Mouse (Mus musculus): Measurements from ENCODE around the gene Sst. TPM values are rescaled to one million over a fixed set of nuclear protein-coding genes. Genes with fewer than 3 reads are reported as not detected.
"Not testable (repeated sequence)": the region's sequence is repeated elsewhere in the genome, so short reads cannot be mapped to it uniquely, and the experiment has no call there.

Gene Sst
- polyA plus RNA-seq, 1 experiment, result not detected

DNA sequence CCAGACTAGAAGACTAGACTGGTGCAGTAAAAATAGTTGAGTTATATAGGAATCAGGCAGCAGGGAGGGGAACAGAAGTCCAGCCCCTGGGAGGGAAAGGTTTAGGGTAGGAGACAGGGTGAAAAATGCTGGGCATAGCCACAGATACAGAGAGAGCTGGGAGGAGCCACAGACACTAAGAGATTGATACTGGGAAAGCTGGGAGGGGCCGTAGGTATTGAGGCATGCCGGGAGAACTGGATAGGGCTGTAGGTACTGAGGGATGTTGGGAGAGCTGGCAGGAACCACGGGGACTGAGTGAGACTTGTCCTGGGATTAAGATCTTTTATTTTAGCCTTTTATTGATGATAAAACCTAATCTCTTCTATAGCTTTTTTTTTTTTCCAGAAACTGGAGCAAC lies 22.6 kb upstream of the Sst start:
- WGBS, result 47% methylated on average over 3 of the region's 3 CpGs
- Histone ChIP-seq H3K4me3 (ENCODE audit: insufficient read depth, low read depth, low read length) (no peak overlapping the region), H3K4me1 (ENCODE audit: control insufficient read depth, insufficient read depth, low read length) (no peaks in the 10 kb centered on the region), H3K27ac (ENCODE audit: insufficient read depth, low read depth, low read length) (no peak overlapping the region)
- no peak for TF ChIP-seq CTCF (IDR thresholded peaks at IDR 0.05; ENCODE audit: insufficient read depth, low read depth, low read length)
- TF ChIP-seq POLR2A (IDR thresholded peaks at IDR 0.05; ENCODE audit: insufficient read depth, low read depth, low read length), result no peak

DNA sequence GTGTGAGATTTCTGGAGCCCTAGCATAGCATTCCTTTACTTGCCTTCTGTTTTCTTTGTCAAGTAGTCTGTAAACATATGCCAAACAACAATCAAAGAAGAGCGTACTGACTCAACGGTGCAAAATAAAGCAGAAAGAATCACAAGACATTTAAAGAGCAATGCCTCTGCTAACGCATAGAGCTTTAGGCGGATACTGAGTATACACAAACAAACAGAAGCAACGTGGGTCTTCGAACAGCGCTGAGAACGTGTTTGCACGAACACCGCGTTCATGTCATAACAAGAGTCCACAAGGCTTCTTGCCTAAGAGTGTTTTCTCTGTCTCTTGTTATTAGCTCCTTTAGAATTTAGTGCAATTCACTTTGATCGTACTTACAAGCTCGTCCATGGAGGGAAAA lies 22.0 kb upstream of the Sst start:
- WGBS, result 61% methylated on average over 13 of the region's 13 CpGs
- TF ChIP-seq CTCF (IDR thresholded peaks at IDR 0.05; ENCODE audit: insufficient read depth, low read depth, low read length), result no peak
- TF ChIP-seq POLR2A (IDR thresholded peaks at IDR 0.05; ENCODE audit: insufficient read depth, low read depth, low read length), result no peak
- no peak overlapping the region for H3K4me3 ChIP-seq (ENCODE audit: insufficient read depth, low read depth, low read length)
- H3K4me1 ChIP-seq (ENCODE audit: control insufficient read depth, insufficient read depth, low read length), result no peaks in the 10 kb centered on the region
- no peak overlapping the region for H3K27ac ChIP-seq (ENCODE audit: insufficient read depth, low read depth, low read length)

DNA sequence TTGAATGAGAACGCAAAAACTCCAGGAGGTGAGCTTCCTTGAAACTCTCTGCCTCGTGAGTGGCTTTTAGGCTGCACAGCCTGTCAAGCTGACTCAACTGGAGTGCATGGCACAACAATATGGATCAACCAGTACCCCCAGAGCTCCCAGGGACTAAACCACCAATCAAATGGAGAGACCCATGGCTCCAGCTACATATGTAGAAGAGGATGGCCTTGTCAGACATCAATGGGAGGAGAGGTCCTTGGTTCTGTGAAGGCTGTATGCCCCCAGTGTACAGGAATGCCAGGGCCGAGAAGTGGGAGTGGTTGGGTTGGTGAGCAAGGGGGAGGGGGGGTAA lies 18.2 kb upstream of the Sst start:
- H3K27ac ChIP-seq (ENCODE audit: insufficient read depth, low read depth, low read length); H3K4me1 ChIP-seq (ENCODE audit: control insufficient read depth, insufficient read depth, low read length); H3K4me3 ChIP-seq (ENCODE audit: insufficient read depth, low read depth, low read length): not testable (repeated sequence)
- 89% methylated on average over 3 of the region's 3 CpGs for WGBS

DNA sequence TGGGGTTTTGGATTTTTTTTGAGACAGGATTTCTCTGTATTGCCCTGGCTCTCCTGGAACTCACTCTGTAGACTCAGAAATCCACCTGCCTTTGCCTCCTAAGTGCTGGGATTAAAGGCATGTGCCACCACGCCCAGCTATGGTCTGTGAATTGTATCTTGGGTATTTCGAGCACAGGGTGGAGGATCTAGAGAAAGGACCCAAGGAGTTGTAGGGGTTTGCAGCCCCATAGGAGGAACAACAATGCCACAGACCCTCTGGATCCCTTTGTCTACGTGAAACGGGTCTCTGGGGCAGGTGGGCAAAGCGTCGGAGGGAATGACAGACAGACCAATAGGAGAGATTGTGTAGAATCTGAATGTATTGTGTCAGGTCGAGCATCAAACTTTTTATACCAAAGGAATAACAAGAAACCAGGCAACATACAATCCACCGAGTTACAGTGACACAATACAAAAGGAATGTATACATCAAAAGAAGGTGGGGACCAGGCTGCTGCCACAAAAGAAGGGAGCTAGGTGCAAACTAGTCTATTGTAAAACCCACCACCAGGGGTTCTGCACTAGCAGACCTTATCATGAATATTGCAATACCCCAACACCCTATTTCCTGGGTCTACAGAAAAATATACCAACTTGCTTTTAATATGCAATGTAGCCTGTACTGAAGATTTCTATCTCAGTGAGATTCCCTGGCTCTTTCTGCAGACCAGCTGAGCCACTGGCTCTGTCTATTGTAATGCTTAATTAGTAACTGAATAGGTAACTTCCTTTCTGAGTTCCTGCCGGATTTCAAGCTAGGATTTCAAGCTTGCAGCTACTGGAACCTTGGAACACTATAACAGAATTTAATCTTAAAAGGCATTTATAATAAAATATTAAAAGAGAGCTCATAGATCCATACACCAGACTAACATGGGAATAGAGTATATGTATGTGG lies 17.6 kb upstream of the Sst start:
- not testable (repeated sequence) for H3K4me1 ChIP-seq (ENCODE audit: control insufficient read depth, insufficient read depth, low read length); H3K27ac ChIP-seq (ENCODE audit: insufficient read depth, low read depth, low read length); H3K4me3 ChIP-seq (ENCODE audit: insufficient read depth, low read depth, low read length)
- 84% methylated on average over 9 of the region's 9 CpGs for WGBS

DNA sequence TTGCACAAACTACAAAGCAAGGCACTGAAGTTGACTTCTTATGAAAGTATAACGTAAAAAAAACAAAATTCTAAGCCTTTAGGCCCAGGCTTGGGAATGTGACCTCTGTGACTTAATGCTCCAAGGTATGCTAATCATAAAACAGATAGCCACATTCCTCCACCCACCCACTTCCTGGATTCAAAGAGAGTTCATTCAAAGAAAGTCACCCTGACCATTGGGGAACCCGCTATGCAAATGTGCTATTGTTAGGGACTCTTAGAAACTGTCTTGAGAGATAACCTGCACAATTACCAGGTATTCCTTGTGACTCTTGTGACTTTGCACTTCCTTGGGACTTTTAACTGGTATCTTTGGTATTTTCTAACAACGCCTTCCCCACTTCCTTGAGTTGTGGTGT lies 15.8 kb upstream of the Sst start:
- H3K4me3 ChIP-seq (ENCODE audit: insufficient read depth, low read depth, low read length); H3K27ac ChIP-seq (ENCODE audit: insufficient read depth, low read depth, low read length); H3K4me1 ChIP-seq (ENCODE audit: control insufficient read depth, insufficient read depth, low read length): not testable (repeated sequence)
- WGBS, result 91% methylated on average over 3 of the region's 3 CpGs

DNA sequence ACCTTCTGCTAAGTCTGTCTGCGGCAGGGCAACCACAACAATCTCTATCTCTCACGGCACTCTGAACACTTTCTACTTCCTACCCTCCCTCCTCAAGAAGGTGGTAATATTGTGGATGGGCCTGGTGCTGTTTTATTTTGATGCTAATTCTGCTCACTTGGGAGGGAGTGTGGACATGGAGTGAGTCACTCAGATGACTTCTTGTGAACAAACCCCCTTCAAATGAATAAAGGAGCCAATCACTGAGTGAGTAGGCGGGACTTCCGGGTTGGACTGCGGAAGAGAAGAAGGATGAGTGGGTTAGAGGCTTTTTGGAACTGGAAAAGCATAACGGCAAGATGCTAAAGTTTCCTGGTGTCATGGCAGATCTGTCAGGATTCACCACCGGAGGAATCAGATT lies 10.7 kb upstream of the Sst start:
- Histone ChIP-seq H3K4me3 (ENCODE audit: insufficient read depth, low read depth, low read length) (no peak overlapping the region), H3K27ac (ENCODE audit: insufficient read depth, low read depth, low read length) (no peak overlapping the region), H3K4me1 (ENCODE audit: control insufficient read depth, insufficient read depth, low read length) (peaks cover 4% of the 10 kb centered on the region)
- TF ChIP-seq CTCF (IDR thresholded peaks at IDR 0.05; ENCODE audit: insufficient read depth, low read depth, low read length) (no peak), POLR2A (IDR thresholded peaks at IDR 0.05; ENCODE audit: insufficient read depth, low read depth, low read length) (no peak)
- 77% methylated on average over 7 of the region's 7 CpGs for WGBS

DNA sequence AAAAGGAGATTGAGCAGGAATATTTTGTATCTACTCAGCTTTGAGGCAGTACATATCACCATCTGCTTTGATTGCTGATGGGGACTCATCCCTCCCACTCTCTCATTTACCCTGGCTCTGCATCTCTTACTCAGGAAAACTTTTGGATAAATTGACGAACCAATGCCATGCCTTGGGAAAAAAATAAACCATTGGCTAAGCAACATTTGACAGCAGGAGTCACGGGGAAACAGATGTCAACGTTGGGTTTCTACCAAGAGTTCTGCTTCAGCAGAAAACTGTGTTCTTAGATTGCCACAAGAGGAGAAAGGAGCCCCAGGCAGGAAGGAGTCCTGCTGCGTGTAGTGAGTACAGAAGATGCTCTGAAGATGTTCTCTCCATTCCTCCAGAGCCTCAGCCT lies 9.3 kb upstream of the Sst start:
- Histone ChIP-seq H3K27ac (ENCODE audit: insufficient read depth, low read depth, low read length) (no peak overlapping the region), H3K4me3 (ENCODE audit: insufficient read depth, low read depth, low read length) (no peak overlapping the region), H3K4me1 (ENCODE audit: control insufficient read depth, insufficient read depth, low read length) (peaks cover 4% of the 10 kb centered on the region)
- 75% methylated on average over 4 of the region's 4 CpGs for WGBS
- TF ChIP-seq POLR2A (IDR thresholded peaks at IDR 0.05; ENCODE audit: insufficient read depth, low read depth, low read length) (no peak), CTCF (IDR thresholded peaks at IDR 0.05; ENCODE audit: insufficient read depth, low read depth, low read length) (no peak)

DNA sequence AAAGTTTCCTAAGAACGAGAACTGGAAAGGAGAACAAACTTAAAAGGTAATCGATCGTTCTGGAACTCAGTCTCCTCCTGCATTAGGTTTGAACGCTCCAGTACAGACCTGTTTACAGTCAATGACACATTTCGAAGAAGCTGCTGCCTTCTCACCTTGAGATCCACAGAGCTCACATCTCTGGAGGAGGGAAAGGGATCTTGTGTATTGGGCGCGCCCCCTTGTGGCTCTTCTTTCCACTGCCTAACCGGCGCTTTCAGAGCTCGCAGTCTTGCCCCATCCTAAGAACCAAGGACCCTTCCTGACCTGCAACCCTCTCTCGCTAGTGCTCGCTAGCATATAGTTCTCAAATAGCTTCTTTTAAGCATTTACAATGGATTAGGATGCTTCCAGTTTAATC lies 8.1 kb upstream of the Sst start:
- peaks cover 4% of the 10 kb centered on the region for H3K4me1 ChIP-seq (ENCODE audit: control insufficient read depth, insufficient read depth, low read length)
- TF ChIP-seq POLR2A (IDR thresholded peaks at IDR 0.05; ENCODE audit: insufficient read depth, low read depth, low read length), result no peak
- peak; percentile 73 for TF ChIP-seq CTCF (IDR thresholded peaks at IDR 0.05; ENCODE audit: insufficient read depth, low read depth, low read length)
- H3K4me3 ChIP-seq (ENCODE audit: insufficient read depth, low read depth, low read length), result no peak overlapping the region
- no peak overlapping the region for H3K27ac ChIP-seq (ENCODE audit: insufficient read depth, low read depth, low read length)
- 9% methylated on average over 12 of the region's 12 CpGs for WGBS

DNA sequence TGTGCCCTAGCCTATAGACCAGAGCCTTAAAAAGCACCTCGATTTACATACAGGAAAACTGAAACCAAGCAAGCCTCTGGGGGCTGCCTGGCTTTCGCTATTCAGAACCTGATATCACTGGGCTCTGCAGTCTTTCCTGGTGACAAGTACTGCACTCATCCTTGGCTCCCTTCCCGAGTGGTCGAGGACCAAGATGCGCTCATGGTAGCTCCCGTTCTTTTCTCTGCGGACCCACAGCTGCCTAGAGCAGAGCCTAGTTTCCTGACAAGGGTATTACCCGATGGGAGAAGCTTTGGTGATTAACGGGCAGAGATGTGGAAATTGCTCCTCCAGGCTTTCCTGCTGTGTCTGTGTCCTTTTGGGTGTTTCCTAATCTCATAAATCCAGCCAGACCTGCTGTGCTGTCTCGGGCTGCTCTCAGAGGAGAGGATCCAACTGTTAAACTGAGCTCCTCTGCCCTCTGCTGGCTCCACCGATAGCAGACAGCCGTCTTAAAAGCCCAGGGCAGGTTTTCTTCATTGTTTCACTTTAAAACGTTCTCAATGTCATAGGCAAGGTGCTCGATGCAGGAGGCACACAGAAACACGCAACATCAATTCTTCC lies 7.3 kb upstream of the Sst start:
- 5% methylated on average over 15 of the region's 15 CpGs for WGBS
- peaks cover 4% of the 10 kb centered on the region for H3K4me1 ChIP-seq (ENCODE audit: control insufficient read depth, insufficient read depth, low read length)
- TF ChIP-seq POLR2A (IDR thresholded peaks at IDR 0.05; ENCODE audit: insufficient read depth, low read depth, low read length) (no peak), CTCF (IDR thresholded peaks at IDR 0.05; ENCODE audit: insufficient read depth, low read depth, low read length) (peak; percentile 64)
- H3K4me3 ChIP-seq (ENCODE audit: insufficient read depth, low read depth, low read length), result peak overlapping the region; percentile 25
- H3K27ac ChIP-seq (ENCODE audit: insufficient read depth, low read depth, low read length), result no peak overlapping the region

DNA sequence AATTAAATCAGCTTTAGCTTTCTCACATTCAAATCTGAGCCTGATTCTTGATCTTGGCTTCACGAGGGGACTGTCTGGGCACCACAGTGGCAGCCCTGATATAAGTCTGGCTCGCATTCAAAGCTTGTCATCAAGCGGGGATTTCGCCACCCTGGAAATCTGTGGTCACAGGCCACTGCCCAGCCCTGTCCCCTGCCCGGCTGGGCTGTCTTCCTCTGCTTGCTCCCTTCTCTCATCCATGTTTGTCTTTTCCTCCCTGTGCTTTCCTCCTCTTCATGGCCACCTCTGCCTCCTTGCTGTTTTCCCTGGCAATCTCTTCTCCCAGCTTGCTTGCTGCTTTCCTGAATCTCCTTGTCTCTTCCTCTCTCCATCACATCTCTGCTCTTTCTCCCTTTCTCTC lies 6.7 kb upstream of the Sst start:
- Histone ChIP-seq H3K27ac (ENCODE audit: insufficient read depth, low read depth, low read length) (no peak overlapping the region), H3K4me3 (ENCODE audit: insufficient read depth, low read depth, low read length) (no peak overlapping the region), H3K4me1 (ENCODE audit: control insufficient read depth, insufficient read depth, low read length) (peaks cover 4% of the 10 kb centered on the region)
- TF ChIP-seq POLR2A (IDR thresholded peaks at IDR 0.05; ENCODE audit: insufficient read depth, low read depth, low read length) (no peak), CTCF (IDR thresholded peaks at IDR 0.05; ENCODE audit: insufficient read depth, low read depth, low read length) (no peak)
- 60% methylated on average over 5 of the region's 5 CpGs for WGBS

All from olfactory bulb, adult 2 months (tissue).